19 mouse cellular contexts compared by ENCODE assay signal in the genomic region with DNA sequence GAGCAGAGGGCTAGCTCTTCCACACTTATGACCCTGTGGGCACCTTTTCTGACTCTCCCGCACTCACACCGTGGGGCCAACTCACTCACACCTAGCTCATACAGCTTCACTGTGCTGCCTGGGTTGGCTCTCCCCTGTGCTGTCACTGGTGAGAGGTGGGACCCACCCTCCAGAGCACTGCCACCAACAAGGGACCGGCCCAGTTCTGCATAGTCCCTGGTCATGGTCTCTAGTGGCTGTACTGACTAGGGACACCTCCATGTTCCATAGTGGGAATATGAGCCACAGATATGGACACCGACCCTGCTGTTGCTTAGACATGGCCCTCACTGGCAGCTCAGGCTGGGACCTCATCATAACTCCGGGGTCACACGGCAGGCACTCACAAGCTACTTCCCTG. TPM values are rescaled to one million over a fixed set of nuclear protein-coding genes. Genes with fewer than 3 reads are reported as not detected.
DNase-seq lines count a peak whose midpoint lies in the region; ATAC-seq and TF ChIP-seq lines count a peak whose summit lies in the region.
"Had no signal": no experiment of that assay in that cellular context is flagged by ENCODE, and none has a peak within 500 bp of the region (broad histone marks: within the 10 kb centered on the region; RNA-seq: fewer than 3 reads in every experiment).

No protein-coding gene starts in this region.

- no peak overlapping the region for H3K4me3 ChIP-seq in hindbrain, embryonic 13.5 days
- no peak overlapping the region for H3K4me3 ChIP-seq in hindbrain, embryonic 12.5 days
- no peak overlapping the region for H3K4me3 ChIP-seq in liver, embryonic 16.5 days (ENCODE audit: low read depth, low read length)
- no peak overlapping the region for H3K4me3 ChIP-seq in stomach, embryonic 15.5 days (replicated peaks)
- no peak overlapping the region for H3K4me3 ChIP-seq in stomach, postnatal 0 days (ENCODE audit: low read depth, low read length)
- H3K4me3 ChIP-seq: heart, adult 2 months; heart, embryonic 15.5 days had no signal

- H3K4me2 ChIP-seq in hindbrain, embryonic 13.5 days: no peak overlapping the region
- no peak overlapping the region for H3K4me2 ChIP-seq in hindbrain, embryonic 12.5 days (replicated peaks)
- no peak overlapping the region for H3K4me2 ChIP-seq in liver, embryonic 16.5 days (ENCODE audit: low read depth, low read length)
- no peak overlapping the region for H3K4me2 ChIP-seq in stomach, embryonic 15.5 days
- H3K4me2 ChIP-seq in stomach, postnatal 0 days (replicated peaks; ENCODE audit: low read depth): no peak overlapping the region
- H3K4me2 ChIP-seq: heart, embryonic 11.5 days; heart, embryonic 15.5 days had no signal

- no peak overlapping the region for H3K9ac ChIP-seq in hindbrain, embryonic 13.5 days
- no peak overlapping the region for H3K9ac ChIP-seq in hindbrain, embryonic 12.5 days
- no peak overlapping the region for H3K9ac ChIP-seq in liver, embryonic 16.5 days (ENCODE audit: low read depth, low read length)
- no peak overlapping the region for H3K9ac ChIP-seq in stomach, embryonic 15.5 days
- no peak overlapping the region for H3K9ac ChIP-seq in stomach, postnatal 0 days (ENCODE audit: low read length)
- H3K9ac ChIP-seq: forebrain, postnatal 0 days; heart, embryonic 15.5 days had no signal

- no peaks in the 10 kb centered on the region for H3K27me3 ChIP-seq in hindbrain, embryonic 13.5 days
- no peaks in the 10 kb centered on the region for H3K27me3 ChIP-seq in hindbrain, embryonic 12.5 days
- no peaks in the 10 kb centered on the region for H3K27me3 ChIP-seq in liver, embryonic 16.5 days (ENCODE audit: control insufficient read depth, insufficient read depth, low read depth, low read length)
- no peaks in the 10 kb centered on the region for H3K27me3 ChIP-seq in stomach, embryonic 15.5 days (replicated peaks)
- H3K27me3 ChIP-seq in stomach, postnatal 0 days (ENCODE audit: control insufficient read depth, insufficient read depth, low read length): no peaks in the 10 kb centered on the region
- H3K27me3 ChIP-seq: heart, embryonic 15.5 days had no signal

- TF ChIP-seq EP300 in stomach, postnatal 0 days (optimal IDR thresholded peaks at IDR 0.05): no peak

- no peak overlapping the region for H3K27ac ChIP-seq in hindbrain, embryonic 13.5 days
- no peak overlapping the region for H3K27ac ChIP-seq in hindbrain, embryonic 12.5 days
- no peak overlapping the region for H3K27ac ChIP-seq in liver, embryonic 16.5 days (ENCODE audit: low read length)
- H3K27ac ChIP-seq in stomach, embryonic 15.5 days: no peak overlapping the region
- no peak overlapping the region for H3K27ac ChIP-seq in stomach, postnatal 0 days (replicated peaks)
- H3K27ac ChIP-seq: heart, adult 2 months; heart, embryonic 15.5 days had no signal

- DNase-seq in liver: no peak
- DNase-seq in stomach, postnatal 0 days (ENCODE audit: low spot score): no peak
- no peak for DNase-seq in adrenal gland, postnatal 25 days
- DNase-seq: adrenal gland, postnatal 10 days; cerebellum, adult 11-12 months; cerebellum, adult 9-10 months; cerebellum, postnatal 25 days; forebrain, postnatal 0 days; gastrocnemius, postnatal 14 days; heart, adult 2 months; heart, postnatal 14 days had no signal

- H3K9me3 ChIP-seq in hindbrain, embryonic 13.5 days: no peaks in the 10 kb centered on the region
- H3K9me3 ChIP-seq in hindbrain, embryonic 12.5 days (replicated peaks): no peaks in the 10 kb centered on the region
- no peaks in the 10 kb centered on the region for H3K9me3 ChIP-seq in liver, embryonic 16.5 days (replicated peaks; ENCODE audit: control insufficient read depth, low read length)
- H3K9me3 ChIP-seq in stomach, embryonic 15.5 days: no peaks in the 10 kb centered on the region
- H3K9me3 ChIP-seq in stomach, postnatal 0 days (ENCODE audit: control insufficient read depth, low read length): no peaks in the 10 kb centered on the region
- H3K9me3 ChIP-seq: G1E; heart, embryonic 15.5 days had no signal

- no peaks in the 10 kb centered on the region for H3K36me3 ChIP-seq in hindbrain, embryonic 13.5 days
- no peaks in the 10 kb centered on the region for H3K36me3 ChIP-seq in hindbrain, embryonic 12.5 days
- no peaks in the 10 kb centered on the region for H3K36me3 ChIP-seq in liver, embryonic 16.5 days (ENCODE audit: control insufficient read depth, insufficient read depth)
- H3K36me3 ChIP-seq in stomach, embryonic 15.5 days: no peaks in the 10 kb centered on the region
- no peaks in the 10 kb centered on the region for H3K36me3 ChIP-seq in stomach, postnatal 0 days (ENCODE audit: control insufficient read depth, insufficient read depth, low read length)
- H3K36me3 ChIP-seq: G1E; heart, embryonic 15.5 days had no signal

- no peaks in the 10 kb centered on the region for H3K4me1 ChIP-seq in hindbrain, embryonic 13.5 days (replicated peaks)
- H3K4me1 ChIP-seq in hindbrain, embryonic 12.5 days: no peaks in the 10 kb centered on the region
- H3K4me1 ChIP-seq in liver, embryonic 16.5 days (ENCODE audit: control insufficient read depth, low read depth, low read length): no peaks in the 10 kb centered on the region
- H3K4me1 ChIP-seq in stomach, embryonic 15.5 days: no peaks in the 10 kb centered on the region
- H3K4me1 ChIP-seq in stomach, postnatal 0 days (replicated peaks; ENCODE audit: control insufficient read depth, insufficient read depth): no peaks in the 10 kb centered on the region
- H3K4me1 ChIP-seq: heart, embryonic 15.5 days had no signal

- 91% methylated on average over 6 of the region's 6 CpGs for WGBS in hindbrain, embryonic 13.5 days
- 88% methylated on average over 6 of the region's 6 CpGs for WGBS in hindbrain, embryonic 12.5 days
- 61% methylated on average over 6 of the region's 6 CpGs for WGBS in liver, embryonic 16.5 days (ENCODE audit: insufficient replicate concordance)
- WGBS in stomach, embryonic 15.5 days: 84% methylated on average over 6 of the region's 6 CpGs
- WGBS in stomach, postnatal 0 days: 86% methylated on average over 6 of the region's 6 CpGs

- ATAC-seq in hindbrain, embryonic 13.5 days (ENCODE audit: low FRiP score): 0 out of 2 replicates have a peak, but pooled peaks have one; percentile 52
- ATAC-seq in hindbrain, embryonic 12.5 days (ENCODE audit: low FRiP score): no peak
- ATAC-seq in liver, embryonic 16.5 days (ENCODE audit: low read depth): 0 out of 2 replicates have a peak, but pooled peaks have one; percentile 11
- ATAC-seq in stomach, embryonic 15.5 days (ENCODE audit: insufficient read depth, low FRiP score, low read depth): peak; percentile 53; the same call in 1 of the 2 replicates
- no peak for ATAC-seq in stomach, postnatal 0 days (ENCODE audit: low FRiP score, low TSS enrichment)
- 0 out of 2 replicates have a peak, but pooled peaks have one; percentile 13 for ATAC-seq in neutrophil, adult 5-6 weeks (ENCODE audit: extremely low read depth, insufficient number of reproducible peaks, low FRiP score, poor library complexity, severe bottlenecking)
- ATAC-seq: forebrain, postnatal 0 days had no signal

- TF ChIP-seq CTCF in stomach, postnatal 0 days (IDR thresholded peaks at IDR 0.05; ENCODE audit: low read depth): no peak

RNA-seq across cellular contexts. Expression of a gene that starts 30.5 kb away (rescaled TPM):
- polyA plus RNA-seq in hindbrain, embryonic 13.5 days (2015; fragmentation: Nextera tagmentation; extraction: Ambion mirVana): 3.4 and 4.3 TPM in 2 replicates
- polyA plus RNA-seq in hindbrain, embryonic 12.5 days (2016; fragmentation: Nextera tagmentation; extraction: Ambion mirVana): 8.4 and 8.5 TPM in 2 replicates
- polyA plus RNA-seq in liver, embryonic 16.5 days (2015; fragmentation: Nextera tagmentation; extraction: Ambion mirVana): 15.2 and 15.4 TPM in 2 replicates
- polyA plus RNA-seq in stomach, embryonic 15.5 days (2015; fragmentation: Nextera tagmentation; extraction: Ambion mirVana): 10.9 and 12.8 TPM in 2 replicates
- 2.3 and 3.5 TPM in 2 replicates for polyA plus RNA-seq in stomach, postnatal 0 days (2015; fragmentation: Nextera tagmentation; extraction: Ambion mirVana)
- 2.0 and 3.6 TPM in 2 replicates for total RNA-seq in neutrophil, adult 5-6 weeks (2017)
- total RNA-seq in adrenal gland, postnatal 25 days (2021): 3.7 and 5.3 TPM in 2 replicates

Comparison
In these comparisons a context has a peak if more than half of its experiments do, and no peak if none do; other contexts are left out.
1. ATAC-seq: peak in hindbrain, embryonic 13.5 days (single experiment), liver, embryonic 16.5 days (single experiment), stomach, embryonic 15.5 days (single experiment) and neutrophil, adult 5-6 weeks (single experiment); none in hindbrain, embryonic 12.5 days (single experiment) and stomach, postnatal 0 days (single experiment).